Mouse (Mus musculus) lung, adult 18-20 months (tissue): ENCODE measurements at regions not wholly inside any gene's neighbourhood (a gene's known extent, or its start where the extent isn't known, plus 50 kb on each side); places are given as distances from the start of the nearest gene placed in this dataset.

Experiments
- DNase-seq, 2 experiments: peaks; one replicate each; pipeline ENCODE4 v3.0.0; 2022; ENCODE audit warnings: mixed read lengths in 2 of 2

DNA sequence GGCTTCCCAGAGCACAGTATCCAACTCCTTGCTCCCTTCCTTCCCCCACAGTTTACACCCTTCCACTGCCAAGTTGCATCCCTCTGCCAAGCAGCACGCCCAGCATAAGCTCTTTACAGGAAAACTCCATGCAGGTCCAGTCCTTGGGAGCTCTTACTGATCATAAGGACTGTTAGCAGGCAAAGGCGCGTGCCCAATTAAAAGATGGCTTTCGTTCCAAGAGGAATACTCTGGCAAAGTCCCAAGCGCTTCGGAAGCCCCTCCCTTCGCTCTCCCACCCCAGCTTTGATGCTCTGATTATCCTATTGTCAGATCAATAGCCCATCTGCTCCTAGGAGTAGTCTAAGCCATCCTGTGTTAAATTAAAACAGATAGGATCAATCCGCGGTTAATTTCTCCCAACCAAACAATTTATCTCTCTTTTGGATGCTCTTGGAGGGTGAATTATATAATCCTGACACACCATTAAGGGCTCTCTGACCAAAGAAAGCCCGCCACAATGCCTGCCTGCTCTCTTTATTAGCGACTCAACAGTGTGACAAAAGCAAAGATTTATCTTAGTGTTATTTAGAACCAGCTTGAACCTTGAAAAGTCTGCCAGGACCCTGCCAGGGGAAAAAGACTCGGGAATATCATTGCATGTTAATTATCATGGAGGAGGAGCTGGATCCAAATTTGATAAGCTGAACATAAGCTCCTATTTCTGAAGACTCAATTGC, 312.5 kb downstream of the Gsdmc2 start:
- DNase-seq, result no peak

DNA sequence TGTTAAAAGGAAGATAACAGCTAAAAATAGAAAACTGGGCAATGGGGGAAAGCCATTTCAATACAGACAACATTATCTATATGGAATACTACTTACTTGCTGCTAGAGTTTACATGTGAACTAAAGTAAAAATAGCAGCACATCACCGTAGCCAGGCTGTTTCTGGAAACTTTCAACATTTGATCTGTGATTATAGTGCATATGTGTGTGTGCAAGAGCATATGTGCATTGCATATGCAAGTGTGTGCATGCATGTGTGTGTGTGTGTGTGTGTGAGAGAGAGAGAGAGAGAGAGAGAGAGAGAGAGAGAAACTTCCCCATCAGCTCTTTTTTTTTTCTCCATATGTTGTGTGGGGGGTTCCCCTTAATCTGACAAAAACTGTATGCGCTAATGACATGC, 317.7 kb downstream of the Gsdmc2 start:
- DNase-seq, result no peak

DNA sequence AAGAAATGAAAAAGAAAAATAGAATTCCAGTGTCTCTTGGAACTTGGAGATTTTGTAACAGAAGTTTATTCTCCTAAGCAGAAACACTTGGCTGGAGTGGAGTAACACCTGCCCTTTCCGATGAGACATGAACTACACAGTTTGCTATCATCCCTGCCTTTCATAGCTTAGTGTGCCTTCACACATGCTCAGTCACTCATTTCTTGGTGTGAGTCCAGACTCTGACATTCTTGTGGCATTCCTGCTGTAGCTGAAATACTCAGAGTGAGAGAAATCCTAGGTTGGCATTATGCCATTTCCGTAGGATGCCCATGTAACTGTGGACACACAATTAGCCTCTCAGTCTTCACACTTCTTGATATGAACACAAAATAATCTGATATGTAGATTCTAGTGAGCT, 318.2 kb downstream of the Gsdmc2 start:
- DNase-seq, result no peak

DNA sequence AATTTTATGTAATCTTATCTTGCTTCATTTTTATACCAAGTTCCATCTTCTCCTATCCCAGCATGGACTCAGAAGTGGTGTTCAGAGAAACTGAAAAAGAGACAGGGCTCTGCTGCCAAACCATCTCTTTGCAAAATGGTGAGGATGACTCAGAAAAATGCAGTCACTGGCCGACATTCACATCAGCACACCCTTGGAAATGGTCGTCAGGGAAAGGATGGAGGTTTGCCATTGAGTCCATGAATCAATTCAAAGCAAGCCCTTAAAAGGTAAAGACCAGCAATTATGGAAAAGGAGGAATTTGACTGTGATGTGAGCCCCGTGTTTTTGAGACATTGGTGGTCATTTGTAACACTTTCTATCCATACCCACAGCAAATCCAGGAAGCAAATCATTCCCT, 327.7 kb downstream of the Gsdmc2 start:
- DNase-seq, result no peak

DNA sequence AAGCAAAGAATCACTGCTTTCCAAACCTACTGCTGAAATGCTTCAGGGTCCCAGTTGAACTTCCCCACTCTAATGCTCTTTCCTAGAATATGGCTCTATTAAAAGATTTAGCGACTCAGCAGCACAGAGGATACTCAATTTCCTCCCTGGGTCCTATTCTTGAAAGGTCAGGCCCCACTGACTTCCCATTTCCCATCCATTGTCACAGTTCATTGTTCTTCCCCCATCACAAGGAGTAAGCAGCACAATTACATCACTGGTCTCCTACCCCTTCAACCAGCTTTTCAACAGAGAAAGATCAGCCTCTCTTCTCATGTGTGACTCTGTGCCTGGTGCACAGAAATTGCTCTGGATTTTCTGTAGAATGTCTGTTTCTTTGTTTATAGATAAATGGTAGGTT, 344.5 kb downstream of the Gsdmc2 start:
- DNase-seq, result peak in 1 of 2 experiments; percentile 3

DNA sequence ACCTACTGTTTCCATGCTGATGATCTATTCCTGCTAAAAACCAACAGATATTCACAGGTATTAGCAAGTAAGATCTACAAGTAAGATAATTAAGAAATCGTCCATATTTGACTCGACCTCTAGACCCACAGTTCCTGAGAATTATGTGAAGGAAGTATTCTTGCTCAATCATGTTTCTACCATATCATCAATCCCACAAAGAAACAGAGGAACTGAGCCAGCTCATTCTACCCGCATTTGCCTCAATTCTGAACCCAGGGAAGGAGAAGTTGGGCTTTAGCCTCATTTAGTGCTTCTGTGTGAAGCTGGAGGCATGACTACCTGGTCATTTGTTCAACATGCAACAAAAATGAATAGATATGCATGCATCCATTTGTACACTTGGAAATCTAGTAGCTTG, 346.5 kb downstream of the Gsdmc2 start:
- peak in 1 of 2 experiments; percentile 8 for DNase-seq

DNA sequence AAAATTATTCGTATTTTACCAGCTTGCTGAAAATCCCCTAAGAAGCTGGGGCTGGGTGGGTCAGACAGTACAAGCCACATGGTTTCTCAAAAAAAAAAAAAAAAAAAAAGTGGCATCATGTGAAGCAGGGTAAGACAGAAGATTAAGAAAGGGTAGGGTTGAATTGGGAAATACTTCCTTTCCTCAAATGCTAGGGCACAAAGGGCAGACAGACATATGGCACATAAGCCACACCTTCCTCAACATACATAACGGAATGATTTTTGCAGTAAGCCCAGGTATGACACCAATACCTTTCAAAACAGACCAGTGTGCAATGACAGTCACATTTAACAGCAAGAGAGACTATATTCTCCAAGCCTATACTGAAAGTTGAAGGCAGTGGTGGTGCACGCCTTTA, 347.8 kb downstream of the Gsdmc2 start:
- DNase-seq, result no peak

DNA sequence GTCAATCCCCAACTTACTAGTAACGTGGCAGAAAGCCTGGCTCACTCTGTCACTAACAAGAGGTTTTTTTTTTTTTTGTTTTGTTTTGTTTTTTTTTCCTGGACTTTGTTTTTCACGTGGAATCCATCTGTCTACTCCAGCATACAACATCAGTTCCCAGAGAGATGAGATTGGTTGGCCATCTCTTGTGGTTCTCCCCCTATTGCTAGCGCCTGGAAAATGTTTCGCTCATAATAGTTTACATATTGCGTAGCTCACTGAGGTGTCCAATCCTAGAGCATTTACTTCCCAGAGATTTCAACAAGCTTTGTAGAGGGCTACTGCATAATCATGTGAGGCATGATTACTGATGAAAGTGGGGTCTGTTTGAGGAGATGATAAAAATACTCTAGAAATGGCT, 360.1 kb downstream of the Gsdmc2 start:
- no peak for DNase-seq

DNA sequence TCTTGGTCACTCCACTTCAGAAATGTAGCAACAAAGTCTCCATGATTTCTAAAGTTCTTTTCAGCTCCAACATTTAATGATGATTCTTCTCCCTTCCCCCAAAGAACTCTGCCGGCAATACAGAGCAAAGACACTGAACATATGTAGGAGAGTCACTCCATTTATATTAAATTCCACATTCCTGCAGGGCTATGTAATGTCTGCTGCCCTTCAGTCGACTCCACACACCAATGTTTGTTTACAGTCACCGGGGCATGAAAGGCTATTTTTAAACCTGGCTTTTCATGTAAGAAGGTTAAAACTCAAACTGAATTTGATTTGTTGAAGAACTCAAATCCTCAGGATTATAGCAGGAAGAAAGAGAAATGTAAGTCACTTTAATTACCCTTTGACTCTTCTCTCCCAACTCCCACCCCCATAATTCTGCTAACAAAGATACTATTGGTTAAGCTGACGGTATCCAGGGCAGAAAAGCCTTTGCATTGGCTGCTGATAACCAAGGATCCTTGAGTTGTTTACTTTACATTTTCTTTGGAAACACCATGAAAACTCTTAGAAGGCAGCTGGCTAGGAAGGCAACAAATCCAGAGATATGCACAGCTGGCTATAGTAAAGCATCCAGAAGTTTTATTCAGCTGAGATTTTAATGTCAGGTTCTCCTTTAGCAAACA, 360.6 kb downstream of the Gsdmc2 start:
- DNase-seq, result no peak

DNA sequence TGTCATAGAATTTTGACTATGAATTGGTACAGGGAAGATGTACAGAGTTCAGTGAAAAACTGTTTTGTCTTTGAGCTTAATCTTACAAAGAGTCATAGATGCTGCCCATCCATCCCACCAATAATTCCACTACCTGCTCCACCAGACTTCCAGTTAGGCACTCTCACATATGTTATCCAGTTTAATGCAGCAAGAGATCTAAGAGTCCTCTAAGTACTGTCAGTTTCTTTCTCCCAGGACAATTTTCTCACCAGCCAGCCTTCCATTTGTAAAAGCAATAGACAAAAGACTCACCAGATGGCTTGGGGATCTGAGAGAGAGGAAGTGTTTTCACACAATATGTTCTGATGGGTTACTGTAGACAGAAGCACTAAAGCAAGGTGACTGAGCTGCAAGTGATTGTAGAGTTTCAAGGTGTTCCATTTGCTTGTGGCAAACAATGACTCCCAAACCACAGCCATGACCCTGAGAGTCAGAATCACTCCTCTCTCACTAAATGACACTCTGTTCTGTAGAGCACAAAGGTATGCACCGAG, 365.6 kb downstream of the Gsdmc2 start:
- no peak for DNase-seq

DNA sequence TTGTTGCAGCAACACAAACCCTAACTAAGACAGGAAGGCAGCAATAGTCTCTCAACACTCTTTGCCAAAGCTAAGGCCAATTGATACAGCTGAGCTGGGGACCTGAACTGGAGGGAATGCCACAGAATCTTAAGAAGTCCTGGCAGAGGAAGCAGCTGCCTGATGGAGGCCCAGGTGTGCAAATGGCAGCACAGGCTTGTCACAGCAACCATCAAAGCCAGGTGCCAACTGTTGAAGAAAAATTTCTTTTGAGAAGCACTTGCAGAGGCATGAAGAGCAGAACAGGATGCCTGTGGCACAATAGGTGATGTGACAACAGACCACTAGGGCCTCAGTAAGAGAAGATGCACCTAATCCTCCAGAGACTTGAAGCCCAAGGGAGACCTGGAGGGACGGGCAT, 378.1 kb downstream of the Gsdmc2 start:
- DNase-seq, result no peak

DNA sequence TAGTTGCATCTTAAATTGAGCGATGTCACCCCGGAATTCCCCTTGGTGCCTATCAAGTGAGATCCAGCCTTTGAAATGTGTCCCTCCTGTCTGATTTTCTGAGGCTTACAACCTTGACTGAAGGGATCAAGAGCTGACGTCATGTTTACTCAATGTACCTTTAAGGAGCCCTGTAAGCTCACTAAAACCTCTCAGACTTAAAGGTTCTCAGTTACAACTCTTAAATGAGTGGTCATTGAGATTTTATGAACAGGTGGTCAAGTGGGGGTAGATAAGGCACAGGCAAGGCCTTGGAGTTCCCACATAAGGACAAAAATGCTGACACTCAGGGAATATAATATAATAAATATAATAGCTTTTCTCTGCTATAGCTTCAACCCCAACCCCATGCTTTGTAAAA, 392.4 kb downstream of the Gsdmc2 start:
- DNase-seq, result no peak

DNA sequence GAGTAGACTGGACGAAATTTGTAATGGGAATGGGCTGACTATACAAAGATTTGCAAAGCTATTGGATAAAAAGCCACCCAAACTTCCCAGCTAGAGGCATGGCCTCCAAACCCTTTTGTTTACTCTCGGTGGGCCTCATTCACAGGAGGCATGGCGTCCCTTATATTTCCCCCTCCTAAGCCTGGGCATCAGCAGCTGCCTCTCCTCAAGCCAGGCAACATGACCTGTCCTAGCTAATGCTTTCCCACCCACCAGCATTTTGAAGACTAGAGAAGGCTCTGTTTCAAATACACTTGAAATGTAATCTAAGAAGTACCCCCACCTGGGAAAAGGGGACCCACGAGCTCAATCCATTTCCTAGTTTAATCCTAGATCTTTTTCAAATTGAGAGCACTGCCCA, 398.7 kb downstream of the Gsdmc2 start:
- no peak for DNase-seq

DNA sequence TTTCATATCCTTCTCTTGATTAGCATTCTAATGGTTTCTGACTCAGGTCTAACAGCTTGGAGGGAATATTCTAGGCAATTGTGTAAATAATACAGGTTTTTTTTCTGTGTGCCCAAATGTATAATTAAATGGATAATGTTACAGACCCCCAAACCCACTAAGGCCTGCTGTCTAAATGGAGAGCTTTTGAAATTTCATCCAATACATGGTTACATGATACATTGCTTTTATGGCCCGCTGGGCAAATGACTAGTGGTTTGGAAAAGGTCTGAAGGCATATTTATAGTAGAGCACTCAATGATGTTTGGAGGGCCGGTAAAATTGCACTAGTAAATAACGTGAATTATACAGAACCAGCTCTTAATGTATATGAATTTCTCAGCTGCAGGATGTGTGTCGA, 400.0 kb downstream of the Gsdmc2 start:
- DNase-seq, result no peak

DNA sequence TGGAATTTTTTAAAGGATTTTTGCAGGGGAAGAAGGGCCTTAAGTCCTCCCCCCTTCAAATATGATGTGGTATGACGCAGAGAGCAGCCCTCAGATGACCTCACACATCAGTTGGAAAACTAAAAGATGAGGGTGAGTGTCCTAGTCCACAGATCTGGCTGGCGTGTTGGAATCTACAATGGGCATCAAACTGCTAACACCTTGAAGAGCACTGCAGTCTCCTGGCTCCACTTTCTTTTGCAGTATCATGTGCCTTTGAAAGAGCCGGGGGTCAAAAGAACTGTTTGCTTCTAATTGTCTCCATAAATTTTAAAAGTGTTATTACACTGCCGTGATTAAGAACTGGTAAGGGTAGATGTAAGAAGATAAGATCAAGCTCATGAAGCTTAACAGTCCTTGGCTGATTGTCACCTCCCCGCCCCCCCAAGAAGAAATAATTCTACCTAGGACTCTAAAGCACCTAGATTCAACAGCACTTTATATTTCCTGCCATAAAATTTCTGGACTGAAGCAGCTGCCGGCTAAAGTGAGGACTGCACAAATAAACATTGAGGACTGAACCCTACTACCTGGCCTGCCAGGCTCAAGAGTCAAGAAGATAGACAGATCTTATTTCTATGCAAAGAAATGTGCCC, 402.7 kb downstream of the Gsdmc2 start:
- no peak for DNase-seq

DNA sequence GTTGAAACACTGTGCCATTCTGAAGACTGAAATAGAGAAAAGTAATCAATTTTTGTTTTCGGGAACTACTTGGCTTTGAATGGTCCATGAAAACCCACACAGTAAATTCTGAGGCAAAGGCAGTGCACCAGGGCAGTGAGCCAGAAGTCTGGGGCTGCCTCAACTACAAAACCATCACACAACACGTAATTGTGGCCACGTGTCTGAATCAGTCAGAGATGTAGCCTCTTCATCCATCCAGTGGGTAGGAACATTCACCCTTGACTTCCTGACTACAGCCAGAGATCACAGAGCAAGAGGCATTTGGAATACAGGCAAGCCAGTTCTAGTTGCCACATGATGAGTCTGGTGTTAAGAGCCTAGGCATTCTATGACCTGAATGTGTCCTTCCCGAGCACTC, 432.3 kb downstream of the Gsdmc2 start:
- DNase-seq, result no peak

DNA sequence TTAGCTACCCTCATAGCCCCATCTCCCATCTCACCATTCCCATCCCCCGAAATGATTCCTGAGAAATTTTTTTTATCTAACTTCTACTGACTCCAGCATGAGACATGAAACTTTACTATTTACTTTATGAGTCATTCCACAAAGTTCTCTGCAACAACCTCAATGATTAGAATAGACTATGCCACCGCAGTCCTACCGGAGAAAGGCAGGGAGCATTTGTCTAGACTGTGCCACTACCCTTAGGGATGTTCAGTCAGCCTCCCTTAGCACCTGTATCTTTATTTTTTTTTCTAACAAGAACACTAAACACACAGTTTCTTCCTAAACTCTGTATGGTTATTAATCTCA, 433.2 kb downstream of the Gsdmc2 start:
- no peak for DNase-seq

DNA sequence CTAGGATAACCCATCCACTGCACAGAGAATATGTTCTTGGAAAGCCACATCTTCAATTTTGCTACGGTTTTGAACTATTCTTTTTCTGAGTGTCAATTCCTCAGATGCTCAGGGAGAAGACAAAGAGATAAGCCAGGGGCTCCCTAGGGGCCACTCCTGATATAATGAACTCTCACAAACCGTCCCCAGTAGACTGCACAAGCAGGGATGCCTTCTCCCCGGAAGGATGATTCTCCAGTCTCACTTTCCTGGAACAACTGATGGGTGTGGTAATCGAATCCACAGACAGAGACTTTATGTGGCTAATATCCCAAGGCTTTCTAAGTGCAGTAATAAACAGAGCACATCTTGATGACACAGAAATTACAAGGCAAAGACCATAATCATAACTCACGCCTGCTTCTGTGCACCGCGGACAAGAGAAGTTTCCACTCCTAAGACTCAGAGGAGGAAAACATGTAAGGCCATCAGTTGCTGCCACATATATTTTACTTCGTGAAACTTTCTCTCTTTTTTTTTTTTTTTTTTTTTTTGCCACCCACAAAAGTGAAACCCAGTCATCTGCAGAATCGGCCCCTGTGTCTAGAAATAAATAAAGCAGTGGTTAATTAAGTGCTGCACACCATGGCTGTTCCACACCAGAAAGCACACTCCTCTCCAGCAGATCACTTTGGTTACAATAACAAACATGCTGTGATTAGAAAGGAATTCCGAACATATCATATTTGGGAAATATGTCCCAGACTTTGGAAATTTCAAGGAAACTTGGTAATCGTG, 433.8 kb downstream of the Gsdmc2 start:
- no peak for DNase-seq

DNA sequence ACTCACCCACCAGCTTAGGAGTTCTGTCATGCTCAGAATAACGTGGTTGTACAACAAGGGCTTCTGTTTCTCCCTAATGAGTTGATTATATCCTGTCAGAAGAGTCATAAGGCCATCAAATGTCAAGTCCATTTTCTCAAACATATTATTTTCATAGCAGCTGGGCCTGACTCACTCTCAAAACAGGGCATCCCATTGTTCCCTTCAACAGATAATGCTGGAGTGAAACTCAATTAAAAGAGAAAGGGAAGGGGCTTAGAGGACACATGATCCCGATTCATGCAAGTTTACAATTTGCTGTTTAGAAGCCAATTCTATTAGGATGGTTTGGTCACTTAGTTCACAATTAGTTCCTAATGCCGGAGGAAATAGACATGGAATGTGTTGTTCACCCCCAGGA, 444.5 kb downstream of the Gsdmc2 start:
- no peak for DNase-seq

DNA sequence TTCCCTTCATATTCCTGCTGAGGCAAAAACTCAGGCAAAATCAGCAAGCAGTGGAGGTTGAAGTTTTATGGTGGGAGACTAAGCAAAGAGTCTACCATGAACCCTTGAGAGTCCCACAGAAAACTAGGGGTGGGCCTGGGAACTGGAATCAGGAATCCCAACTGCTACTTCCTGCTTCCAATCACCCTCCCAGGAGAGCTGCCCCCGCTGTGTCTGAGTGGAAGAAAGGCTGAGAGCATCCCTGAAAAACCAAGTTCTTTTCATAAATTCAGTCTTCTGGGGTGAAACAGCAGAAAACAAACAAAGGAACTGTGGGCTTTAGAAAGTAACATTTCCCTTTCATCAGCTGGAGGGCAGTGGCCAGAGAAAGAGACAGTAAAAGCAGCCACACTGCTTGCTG, 445.0 kb downstream of the Gsdmc2 start:
- DNase-seq, result no peak

DNA sequence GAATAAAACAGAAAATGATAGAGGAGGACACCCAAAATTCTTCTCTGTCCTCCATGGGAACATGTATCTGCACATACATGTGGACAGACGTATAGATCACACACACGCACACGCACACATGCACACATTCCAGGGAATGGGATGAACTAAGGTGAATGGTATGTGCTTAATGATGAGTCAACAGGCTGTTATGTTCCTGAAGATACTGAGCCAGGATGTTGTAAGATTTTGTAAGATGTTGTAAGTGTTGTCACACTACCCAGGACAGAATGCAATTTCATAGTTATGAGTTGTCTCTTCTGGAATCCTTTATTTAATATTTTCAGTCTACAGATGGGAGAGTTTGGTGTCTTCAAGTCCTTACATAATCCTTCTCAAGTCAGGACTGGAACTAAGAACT, 447.5 kb downstream of the Gsdmc2 start:
- no peak for DNase-seq

DNA sequence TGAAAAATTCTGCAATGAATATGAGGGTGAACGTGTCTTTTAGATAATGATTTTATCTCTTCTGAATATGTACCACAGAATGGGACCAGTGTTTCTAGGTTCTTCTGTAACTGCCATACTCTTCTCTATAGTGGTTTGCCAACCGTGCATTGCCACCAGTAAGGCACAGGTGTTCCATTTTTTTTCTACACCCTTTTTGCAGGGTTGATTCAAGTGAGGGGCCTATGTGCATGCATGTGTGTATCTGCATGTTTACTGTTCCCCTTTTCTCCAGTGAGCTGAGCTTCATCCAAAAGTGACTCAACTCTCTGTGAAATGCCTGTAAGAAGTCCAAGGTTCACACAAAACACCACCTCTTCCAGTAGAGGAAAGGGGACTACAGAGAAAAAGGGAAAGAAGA, 467.7 kb downstream of the Gsdmc2 start:
- DNase-seq, result no peak

DNA sequence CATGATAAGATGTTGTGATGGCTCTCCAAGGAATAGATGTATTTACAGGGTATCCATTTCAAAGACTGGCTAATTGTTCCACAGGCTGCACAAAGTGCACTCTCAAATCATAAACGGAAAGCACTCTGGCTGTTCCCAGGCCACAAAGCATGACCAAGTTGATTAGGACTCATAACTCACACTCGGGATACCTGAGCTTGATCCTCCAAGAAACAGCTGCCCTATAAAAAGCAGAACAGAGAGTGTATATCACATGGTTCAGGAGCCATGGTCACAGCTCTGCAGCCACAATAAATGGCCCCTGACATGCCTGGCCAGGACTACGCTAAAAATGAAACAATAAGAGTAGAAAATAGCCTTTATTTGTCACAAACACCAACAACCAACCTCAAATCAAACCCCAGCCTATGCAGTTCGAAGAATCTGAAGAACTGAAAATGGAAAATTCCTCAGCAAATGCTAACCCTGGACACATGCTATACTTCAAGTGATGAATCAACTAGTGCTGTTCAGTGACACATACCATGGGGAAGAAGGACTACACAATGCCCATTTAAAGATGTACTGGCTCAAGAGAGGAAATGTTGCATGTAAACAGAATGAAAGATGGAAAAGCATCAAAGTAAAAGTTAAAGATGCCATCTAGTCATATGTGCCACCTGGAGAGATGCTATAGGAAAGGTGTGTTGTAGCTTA, 473.5 kb downstream of the Gsdmc2 start:
- no peak for DNase-seq
